Mouse (Mus musculus) embryonic facial prominence, embryonic 12.5 days (tissue): ENCODE data around the gene Acyp1. TPM values are rescaled to one million over a fixed set of nuclear protein-coding genes. Genes with fewer than 3 reads are reported as not detected.

Experiments used
- ATAC-seq: fragments of 200-750 bp; cut with Nextera tagmentation; 2 replicates; pipeline ENCODE4 v1.8.0; 2017; ENCODE audit not compliant: insufficient number of reproducible peaks, insufficient read depth, low FRiP score, low TSS enrichment
- H3K27ac ChIP-seq: fragments of 300-500 bp; sonication (generic); 2 replicates; pipeline ENCODE4 v1.5.1; 2016; ENCODE audit warnings: mild to moderate bottlenecking
- H3K27me3 ChIP-seq: fragments of 300-500 bp; sonication (generic); 2 replicates; pipeline ENCODE4 v1.6.1; 2016; ENCODE audit warnings: mild to moderate bottlenecking, moderate library complexity
- H3K36me3 ChIP-seq: fragments of 300-500 bp; sonication (generic); 2 replicates; pipeline ENCODE4 v1.6.1; 2016; ENCODE audit warnings: mild to moderate bottlenecking
- H3K4me1 ChIP-seq: fragments of 300-500 bp; sonication (generic); 2 replicates; pipeline ENCODE4 v1.6.1; 2016
- H3K4me2 ChIP-seq: fragments of 300-500 bp; sonication (generic); replicated peaks from 2 replicates; pipeline ENCODE4 v1.6.1; 2016; ENCODE audit warnings: mild to moderate bottlenecking, moderate library complexity
- H3K4me3 ChIP-seq: fragments of 300-500 bp; sonication (generic); 2 replicates; pipeline ENCODE4 v1.5.1; 2016; ENCODE audit warnings: mild to moderate bottlenecking
- H3K9ac ChIP-seq: fragments of 300-500 bp; sonication (generic); 2 replicates; pipeline ENCODE4 v1.6.1; 2016; ENCODE audit warnings: mild to moderate bottlenecking, moderate library complexity
- H3K9me3 ChIP-seq: fragments of 300-500 bp; sonication (generic); 2 replicates; pipeline ENCODE4 v1.6.1; 2016; ENCODE audit warnings: mild to moderate bottlenecking, moderate library complexity
- WGBS: fragments of 180-500 bp; shearing (Covaris S2); methylation state at CpG from one replicate; pipeline ENCODE4 v1.1.7; 2016; 5-methylcytosine and 5-hydroxymethylcytosine counted together
- polyA plus RNA-seq: library from polyadenylated mRNA; unstranded; fragments of >200 nt; fragmentation: Nextera tagmentation; extraction: Ambion mirVana; gene quantifications from 2 replicates; pipeline ENCODE4 v1.2.1, GENCODE M21; 2016

Gene Acyp1
- polyA plus RNA-seq: 43.8 and 45.1 TPM in 2 replicates

DNA sequence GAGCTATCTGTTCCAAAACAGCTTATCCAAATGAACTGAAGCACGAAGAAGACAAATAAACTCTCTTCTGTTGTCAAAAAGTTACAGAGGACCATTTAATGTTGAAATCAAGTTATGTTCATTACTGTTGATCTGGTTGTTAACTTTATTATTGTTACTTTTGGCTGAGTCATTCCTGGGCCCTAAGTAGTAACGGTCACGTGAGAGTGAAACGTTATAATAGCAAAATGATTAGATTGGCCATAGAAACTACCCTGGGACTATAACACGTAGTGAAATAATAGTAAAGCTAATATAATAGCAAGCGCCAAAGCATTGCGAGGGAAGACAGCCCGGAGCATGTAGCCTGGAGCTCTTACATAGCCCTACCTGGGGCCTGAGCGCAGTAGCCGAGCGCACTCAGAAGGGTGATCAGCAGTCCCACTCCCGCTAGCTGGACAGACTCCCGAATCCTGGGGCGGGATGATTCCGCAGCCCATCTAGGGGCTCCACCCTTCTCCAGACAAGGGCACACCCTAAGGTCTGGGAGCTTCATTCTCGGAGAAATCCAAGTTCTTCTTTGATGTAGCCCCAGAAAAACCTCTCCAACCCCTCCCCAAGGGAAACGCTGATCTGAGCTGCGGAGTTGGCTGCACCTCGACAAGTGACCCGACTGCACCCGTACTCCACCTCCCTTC is at the start of gene Acyp1:
TSS of gene Acyp1 (minus strand) at position 630 of the 677 bp plus-strand sequence.
- WGBS: 7% methylated on average over 21 of the region's 21 CpGs
- 0 out of 2 replicates have a peak, but pooled peaks cover 6% of the 10 kb centered on the region for H3K27me3 ChIP-seq
- peak within 1 kb of the TSS; percentile 83 for H3K4me2 ChIP-seq
- H3K27ac ChIP-seq: 0 out of 2 replicates have a peak within 1 kb of the TSS, but pooled peaks have one; percentile 41
- no peaks in the 10 kb centered on the region for H3K36me3 ChIP-seq
- H3K9me3 ChIP-seq: no peaks in the 10 kb centered on the region
- peak; percentile 49 for ATAC-seq
- peak within 1 kb of the TSS; percentile 53 for H3K9ac ChIP-seq
- H3K4me3 ChIP-seq: peak within 1 kb of the TSS; percentile 47
- H3K4me1 ChIP-seq: peaks cover 6% of the 10 kb centered on the region

DNA sequence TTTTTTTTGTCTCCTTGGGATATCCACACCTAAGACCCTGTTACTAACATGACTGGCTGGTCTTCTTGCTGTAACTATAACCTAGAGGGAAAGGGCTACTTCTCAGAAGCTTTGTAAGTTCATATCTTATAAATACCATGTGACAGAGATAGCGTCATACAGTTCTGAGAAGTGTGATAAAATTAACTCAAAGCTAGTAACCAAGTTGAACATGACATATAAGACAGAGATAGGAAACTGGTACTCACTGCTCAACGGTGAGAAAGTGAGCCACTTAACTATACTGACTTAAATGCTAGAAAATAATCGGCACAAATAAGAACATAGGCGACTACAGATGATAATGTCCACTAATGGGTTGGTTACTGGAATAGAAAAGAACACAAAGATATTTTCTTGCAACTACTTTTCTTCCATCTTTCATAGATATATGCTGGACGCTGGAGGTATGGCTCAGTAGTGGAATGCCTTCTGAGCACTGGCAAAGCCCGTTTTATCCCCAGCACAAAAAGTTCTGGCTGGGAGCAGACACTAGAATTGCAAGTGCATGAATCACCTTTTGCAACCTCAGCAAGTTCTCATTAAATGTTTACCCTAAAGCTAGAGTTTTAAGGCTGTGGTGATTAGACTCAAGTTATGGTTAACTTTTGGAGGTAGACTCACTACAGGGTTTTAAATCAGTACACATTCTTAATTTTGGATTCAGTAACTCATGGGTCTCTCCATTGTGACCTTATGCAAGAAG is 49.5 kb upstream of the Acyp1 start:
- Histone ChIP-seq H3K4me3 (peak overlapping the region; percentile 95; the same call in 1 of the 2 replicates), H3K27ac (no peak overlapping the region), H3K4me1 (peaks cover 12% of the 10 kb centered on the region; the same call in 1 of the 2 replicates), H3K27me3 (no peaks in the 10 kb centered on the region), H3K36me3 (peaks cover 17% of the 10 kb centered on the region), H3K9ac (peak overlapping the region; percentile 95; the same call in 1 of the 2 replicates), H3K9me3 (no peaks in the 10 kb centered on the region), H3K4me2 (peak overlapping the region; percentile 62)
- ATAC-seq: no peak
- 86% methylated on average over 6 of the region's 6 CpGs for WGBS

DNA sequence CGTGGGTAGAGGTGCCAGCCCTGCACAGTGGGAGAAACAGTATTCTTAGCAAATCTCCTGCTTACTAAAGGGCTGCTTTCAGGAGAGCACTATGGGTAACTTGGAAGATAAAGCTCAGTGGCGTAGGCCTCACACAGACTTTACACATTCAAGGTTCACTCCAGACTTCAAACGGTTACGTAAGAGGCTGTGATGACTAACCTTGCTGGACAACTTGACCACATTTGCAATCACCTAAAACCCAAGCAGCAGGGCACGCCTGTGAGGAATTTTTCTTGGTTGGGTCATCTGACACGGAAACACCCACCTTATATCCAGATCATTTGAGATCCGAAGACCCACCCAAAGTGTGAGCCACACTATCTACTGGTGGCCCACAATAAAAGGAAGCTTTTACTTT is 41.9 kb upstream of the Acyp1 start:
- no peaks in the 10 kb centered on the region for H3K4me1 ChIP-seq
- no peak for ATAC-seq
- H3K4me3 ChIP-seq: no peak overlapping the region
- H3K27me3 ChIP-seq: no peaks in the 10 kb centered on the region
- no peaks in the 10 kb centered on the region for H3K9me3 ChIP-seq
- H3K27ac ChIP-seq: no peak overlapping the region
- H3K36me3 ChIP-seq: peaks cover 76% of the 10 kb centered on the region
- 90% methylated on average over 7 of the region's 7 CpGs for WGBS
- H3K9ac ChIP-seq: no peak overlapping the region
- no peak overlapping the region for H3K4me2 ChIP-seq

DNA sequence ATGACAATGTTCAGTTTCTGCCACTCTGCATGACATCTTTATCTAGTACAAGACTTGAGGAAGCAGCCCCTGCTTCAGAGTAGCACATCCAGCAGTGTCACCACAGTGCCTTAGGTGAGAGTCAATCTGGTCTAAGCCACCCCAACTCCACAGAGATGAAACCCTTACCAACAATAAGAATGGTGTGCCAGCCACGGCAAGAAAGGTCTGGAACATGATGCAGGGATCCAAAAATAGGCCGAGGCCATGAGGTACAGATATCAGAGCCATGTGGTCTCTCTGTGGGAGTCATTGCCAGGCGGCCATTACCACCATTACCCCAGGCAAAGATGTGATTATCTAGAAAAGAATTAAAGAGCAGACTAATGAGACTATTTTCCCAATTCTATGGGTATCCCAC is 20.4 kb upstream of the Acyp1 start:
- Histone ChIP-seq H3K27me3 (no peaks in the 10 kb centered on the region), H3K4me1 (no peaks in the 10 kb centered on the region; the same call in 1 of the 2 replicates), H3K4me2 (no peak overlapping the region), H3K36me3 (peaks cover 95% of the 10 kb centered on the region), H3K4me3 (no peak overlapping the region), H3K9me3 (no peaks in the 10 kb centered on the region), H3K9ac (no peak overlapping the region), H3K27ac (no peak overlapping the region)
- no peak for ATAC-seq
- WGBS: 75% methylated on average over 3 of the region's 3 CpGs

DNA sequence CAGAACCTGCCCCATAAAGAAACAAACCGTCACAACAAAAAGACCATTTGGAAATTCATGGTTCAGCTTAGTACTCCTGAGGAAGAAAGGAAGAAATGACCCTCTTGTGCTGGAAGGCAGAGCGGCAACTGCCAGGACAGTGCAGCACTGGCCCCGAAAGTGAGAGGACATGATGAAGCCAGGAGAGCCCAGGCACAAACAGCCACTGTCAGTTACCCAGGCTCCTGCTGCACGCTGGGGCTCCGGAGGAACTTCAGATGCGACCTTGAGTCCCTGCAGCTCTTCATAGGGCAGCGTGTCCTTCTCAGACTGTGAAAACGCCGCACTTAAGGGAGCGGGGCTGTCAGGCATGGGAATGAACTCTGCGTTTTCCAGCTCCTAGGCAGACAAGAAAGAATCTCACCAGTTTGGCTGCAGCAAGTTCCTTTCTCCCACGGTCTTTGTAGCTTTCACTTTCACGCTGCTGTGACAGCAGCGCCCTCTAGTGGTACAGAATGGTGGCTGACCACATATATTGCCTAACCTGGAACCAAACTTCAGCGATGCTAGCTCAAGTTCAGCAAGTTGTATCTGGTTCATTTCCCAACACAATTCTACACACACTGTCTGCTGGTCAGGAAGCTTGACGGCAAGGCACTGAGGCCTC is 17.1 kb upstream of the Acyp1 start:
- H3K4me1 ChIP-seq: no peaks in the 10 kb centered on the region; the same call in 1 of the 2 replicates
- no peaks in the 10 kb centered on the region for H3K9me3 ChIP-seq
- no peak overlapping the region for H3K27ac ChIP-seq
- peak overlapping the region; percentile 15; the same call in 1 of the 2 replicates for H3K9ac ChIP-seq
- H3K36me3 ChIP-seq: peaks cover 93% of the 10 kb centered on the region
- H3K27me3 ChIP-seq: no peaks in the 10 kb centered on the region
- no peak overlapping the region for H3K4me3 ChIP-seq
- H3K4me2 ChIP-seq: no peak overlapping the region
- peak; percentile 24; the same call in 1 of the 2 replicates for ATAC-seq
- WGBS: 52% methylated on average over 16 of the region's 16 CpGs

DNA sequence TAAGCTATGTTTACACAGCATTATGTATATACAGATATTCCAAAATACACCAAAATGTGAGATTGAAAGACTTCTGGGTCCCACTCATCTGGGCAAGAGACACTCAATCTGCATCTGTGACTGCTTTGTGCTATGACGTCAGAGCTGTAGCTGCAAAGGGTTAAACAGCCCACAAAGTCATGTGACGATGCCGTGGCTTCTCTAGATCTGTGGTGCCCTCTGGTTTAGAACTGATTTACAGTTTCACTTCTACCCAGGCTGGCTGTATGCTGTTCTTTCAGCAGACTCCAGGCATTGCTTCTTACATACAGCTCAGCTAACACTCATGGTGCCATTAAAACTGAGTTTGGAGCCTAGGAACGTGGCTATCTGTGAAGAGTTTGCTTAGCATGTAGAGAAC is 16.5 kb upstream of the Acyp1 start:
- peaks cover 94% of the 10 kb centered on the region for H3K36me3 ChIP-seq
- no peak for ATAC-seq
- WGBS: 71% methylated on average over 4 of the region's 4 CpGs

DNA sequence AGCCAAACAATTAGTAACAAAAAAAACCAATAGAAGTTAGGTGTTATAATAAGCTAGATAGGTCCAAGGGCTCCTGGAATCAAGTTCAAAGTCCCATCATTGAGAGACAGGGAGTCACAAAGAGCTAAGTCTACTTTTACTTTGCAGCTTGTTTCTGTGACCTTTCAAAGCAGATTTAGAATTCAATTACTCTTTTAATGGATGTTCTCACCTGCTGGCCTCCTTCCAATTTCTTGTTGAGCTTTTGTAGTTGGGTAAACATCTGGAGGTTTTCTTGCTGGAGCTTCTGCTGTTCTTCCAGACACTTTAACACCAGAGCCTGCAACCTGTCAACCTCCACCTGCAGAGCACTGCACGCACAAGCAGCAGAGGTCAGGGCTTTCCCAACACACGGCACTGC is 15.0 kb upstream of the Acyp1 start:
- Histone ChIP-seq H3K4me1 (no peaks in the 10 kb centered on the region; the same call in 1 of the 2 replicates), H3K4me3 (no peak overlapping the region), H3K9me3 (no peaks in the 10 kb centered on the region), H3K27ac (no peak overlapping the region), H3K36me3 (peaks cover 82% of the 10 kb centered on the region), H3K9ac (no peak overlapping the region), H3K4me2 (no peak overlapping the region), H3K27me3 (no peaks in the 10 kb centered on the region)
- 63% methylated on average over 2 of the region's 2 CpGs for WGBS
- no peak for ATAC-seq

More for the DNA sequence above, 16.5 kb upstream of the Acyp1 start:
- no peaks in the 10 kb centered on the region for H3K9me3 ChIP-seq
- H3K4me3 ChIP-seq: no peak overlapping the region
- no peaks in the 10 kb centered on the region; the same call in 1 of the 2 replicates for H3K4me1 ChIP-seq
- no peak overlapping the region for H3K4me2 ChIP-seq
- H3K27me3 ChIP-seq: no peaks in the 10 kb centered on the region
- H3K9ac ChIP-seq: no peak overlapping the region
- no peak overlapping the region for H3K27ac ChIP-seq

DNA sequence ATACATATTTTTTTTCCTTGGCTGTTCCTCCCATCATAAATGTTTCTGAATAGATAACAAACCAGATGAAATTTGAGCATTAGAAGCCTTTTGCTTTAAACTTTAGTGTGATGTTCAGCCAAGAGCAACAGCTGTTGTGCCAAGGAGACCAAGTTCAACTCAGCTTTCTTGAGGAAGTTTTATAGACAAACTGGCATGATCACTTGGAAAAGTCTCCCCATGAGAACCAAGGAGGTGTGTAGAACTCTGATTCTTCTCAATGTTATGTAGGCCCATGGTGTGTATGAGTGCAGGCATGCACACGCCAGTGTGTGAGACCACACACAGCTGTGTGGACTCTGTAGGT is 10.6 kb upstream of the Acyp1 start:
- 84% methylated on average over 1 of the region's 1 CpGs for WGBS
- Histone ChIP-seq H3K4me1 (0 out of 2 replicates have a peak, but pooled peaks cover 13% of the 10 kb centered on the region), H3K27me3 (no peaks in the 10 kb centered on the region), H3K9me3 (peaks cover 8% of the 10 kb centered on the region; the same call in 1 of the 2 replicates), H3K4me2 (no peak overlapping the region), H3K27ac (no peak overlapping the region), H3K4me3 (no peak overlapping the region), H3K36me3 (peaks cover 40% of the 10 kb centered on the region), H3K9ac (no peak overlapping the region)
- no peak for ATAC-seq

DNA sequence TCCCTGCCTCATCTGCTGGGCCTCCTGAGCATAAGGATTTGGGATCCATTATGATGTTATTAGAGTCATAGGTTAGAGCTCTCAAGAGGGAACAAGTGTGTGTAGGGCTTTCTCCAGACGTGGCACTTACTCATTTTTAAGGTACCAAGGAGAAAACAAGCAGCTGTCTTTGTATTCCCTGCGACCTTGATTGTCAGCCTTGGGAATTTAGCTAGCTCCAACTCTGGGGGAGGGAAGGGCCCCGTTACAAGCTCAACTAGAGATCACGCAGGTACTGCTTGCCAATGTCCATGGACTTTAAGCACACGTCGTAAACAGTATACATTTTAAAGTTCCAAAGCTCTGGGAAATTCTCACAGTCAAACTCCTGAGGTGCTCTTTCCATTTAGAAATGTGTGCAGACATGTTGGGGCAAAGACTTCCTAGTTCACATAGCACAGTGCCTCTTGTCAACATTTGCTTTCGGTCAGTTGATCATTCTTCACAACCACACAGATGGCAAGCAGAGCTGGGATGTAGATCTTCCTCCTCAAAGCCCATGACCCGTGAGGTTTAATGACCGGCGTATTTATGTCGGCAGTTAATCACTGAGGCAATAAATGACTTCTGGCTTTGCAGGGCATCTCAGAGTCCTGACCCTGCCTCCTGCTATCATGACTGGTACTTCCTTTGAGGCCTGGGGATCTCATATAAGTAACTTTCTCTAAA is 10.0 kb upstream of the Acyp1 start:
- Histone ChIP-seq H3K27me3 (no peaks in the 10 kb centered on the region), H3K4me2 (no peak overlapping the region), H3K4me3 (no peak overlapping the region), H3K4me1 (0 out of 2 replicates have a peak, but pooled peaks cover 13% of the 10 kb centered on the region), H3K36me3 (peaks cover 35% of the 10 kb centered on the region), H3K9ac (no peak overlapping the region), H3K27ac (no peak overlapping the region), H3K9me3 (peaks cover 8% of the 10 kb centered on the region; the same call in 1 of the 2 replicates)
- WGBS: 76% methylated on average over 11 of the region's 11 CpGs
- ATAC-seq: no peak

DNA sequence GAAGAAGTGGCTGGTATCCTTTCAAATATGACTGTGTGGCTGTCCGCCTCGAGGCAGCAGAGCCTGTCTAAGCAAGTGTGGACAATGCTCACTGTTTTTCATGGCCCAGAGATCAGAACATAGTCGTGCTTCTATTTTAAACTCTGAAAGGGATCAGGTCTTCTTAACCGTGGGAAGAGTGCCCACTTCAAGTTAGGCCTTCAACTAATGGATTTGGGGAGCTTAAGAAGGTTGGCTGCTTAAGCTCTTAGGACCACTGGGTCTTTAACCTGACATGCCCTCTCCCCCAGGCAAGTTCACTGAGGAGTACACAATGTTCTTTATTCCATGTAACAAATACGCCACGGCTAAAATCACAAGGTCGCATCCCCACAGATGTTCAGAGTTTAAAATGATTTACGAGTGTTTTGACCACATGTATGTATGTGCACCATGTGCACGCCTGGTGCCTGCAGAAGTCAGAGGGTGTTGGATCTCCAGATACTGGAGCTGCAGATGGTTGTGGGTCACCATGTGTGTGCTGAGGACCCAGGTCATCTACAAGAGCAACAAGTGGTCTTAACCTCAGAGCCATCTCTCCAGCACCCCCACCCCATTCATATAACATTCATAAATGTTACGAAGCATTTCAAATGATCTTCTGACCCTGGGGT is 9.2 kb upstream of the Acyp1 start:
- peaks cover 29% of the 10 kb centered on the region for H3K36me3 ChIP-seq
- H3K9me3 ChIP-seq: peaks cover 8% of the 10 kb centered on the region; the same call in 1 of the 2 replicates
- WGBS: 68% methylated on average over 10 of the region's 10 CpGs
- H3K4me2 ChIP-seq: no peak overlapping the region
- H3K27ac ChIP-seq: no peak overlapping the region
- no peak for ATAC-seq
- H3K4me3 ChIP-seq: no peak overlapping the region
- H3K4me1 ChIP-seq: 0 out of 2 replicates have a peak, but pooled peaks cover 13% of the 10 kb centered on the region
- no peaks in the 10 kb centered on the region for H3K27me3 ChIP-seq
- H3K9ac ChIP-seq: no peak overlapping the region
